Mouse (Mus musculus) ES-E14 (cell line): ENCODE results near the gene Ppp2r5a.

Experiments used
- CHD2 ChIP-seq: IDR thresholded peaks from 2 replicates; pipeline ENCODE4 v1.6.1; 2014; ENCODE audit warnings: mild to moderate bottlenecking, low read depth, low read length, inconsistent platforms
- HCFC1 ChIP-seq: IDR thresholded peaks from 2 replicates; pipeline ENCODE4 v1.6.1; 2012; ENCODE audit warnings: low read length, inconsistent platforms, borderline replicate concordance; ENCODE audit not compliant: insufficient read depth
- ZC3H11A ChIP-seq: IDR thresholded peaks from 2 replicates; pipeline ENCODE4 v1.6.1; 2012; ENCODE audit warnings: low read depth, mild to moderate bottlenecking, inconsistent platforms, low read length, borderline replicate concordance

DNA sequence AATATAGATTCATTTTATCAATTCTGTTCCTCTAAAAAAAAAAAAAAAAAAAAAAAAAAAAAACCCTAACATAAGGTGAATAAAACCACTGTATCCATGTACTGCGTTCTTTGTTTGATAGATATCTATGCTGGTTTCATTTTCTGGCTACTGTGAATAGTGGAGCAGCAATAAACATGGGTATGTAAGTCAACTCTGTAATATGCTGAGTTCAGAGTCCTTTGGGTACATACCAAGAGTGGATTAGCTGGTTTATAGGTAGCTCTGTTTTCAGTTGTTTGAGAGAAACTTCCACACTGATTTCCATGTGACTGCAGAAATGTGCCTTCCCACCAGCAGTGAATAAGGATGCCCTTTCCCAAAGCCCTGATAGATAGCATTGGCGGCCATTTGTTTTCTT, 25.0 kb downstream of the Ppp2r5a start:
- TF ChIP-seq HCFC1 (no peak), ZC3H11A (no peak), CHD2 (no peak)
